Comparison of ENCODE assay signal across 12 mouse cellular contexts in the genomic region with DNA sequence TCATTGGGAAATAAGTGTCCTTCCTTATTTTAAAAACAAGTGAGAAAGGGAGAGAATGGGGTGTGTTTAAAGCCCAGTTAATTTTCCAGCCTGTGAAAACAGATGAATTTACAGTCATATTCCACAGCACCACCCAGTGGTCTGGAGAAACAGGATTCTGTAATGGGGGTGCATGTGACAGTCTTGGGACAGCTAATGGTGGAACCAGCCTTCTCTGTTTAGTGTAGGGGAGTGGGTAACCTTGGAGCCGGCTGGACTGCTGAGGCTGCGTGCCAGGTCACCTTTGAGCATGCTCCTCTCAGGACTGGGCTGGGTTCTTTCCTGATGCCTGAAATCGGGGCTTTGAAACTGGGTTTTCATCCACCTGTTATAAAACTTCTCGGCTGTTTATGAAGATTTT. TPM values are rescaled to one million over a fixed set of nuclear protein-coding genes. Genes with fewer than 3 reads are reported as not detected.
A peak's percentile ranks its signal among the peaks of the same experiment; 100 is the strongest.
DNase-seq lines count a peak whose midpoint lies in the region; TF ChIP-seq lines count a peak whose summit lies in the region.
"Had no signal": no experiment of that assay in that cellular context is flagged by ENCODE, and none has a peak within 500 bp of the region (broad histone marks: within the 10 kb centered on the region; RNA-seq: fewer than 3 reads in every experiment).

No protein-coding gene starts in this region.

- H3K36me3 ChIP-seq in kidney, adult 2 months (ENCODE audit: control insufficient read depth, insufficient read depth, low read length), result no peaks in the 10 kb centered on the region
- H3K36me3 ChIP-seq: embryonic facial prominence, embryonic 12.5 days; hindbrain, embryonic 12.5 days; neural tube, embryonic 12.5 days had no signal

- no peaks in the 10 kb centered on the region for H3K4me1 ChIP-seq in kidney, adult 2 months (ENCODE audit: control insufficient read depth, insufficient read depth, low read length)
- H3K4me1 ChIP-seq in lung, adult 2 months (ENCODE audit: control insufficient read depth, insufficient read depth, low read length), result no peaks in the 10 kb centered on the region
- H3K4me1 ChIP-seq in cortical plate, adult 2 months (ENCODE audit: control insufficient read depth, insufficient read depth, low read length), result no peaks in the 10 kb centered on the region
- H3K4me1 ChIP-seq: hindbrain, embryonic 12.5 days; neural tube, embryonic 12.5 days had no signal

- no peak overlapping the region for H3K27ac ChIP-seq in kidney, adult 2 months (ENCODE audit: insufficient read depth, low read depth, low read length)
- no peak overlapping the region for H3K27ac ChIP-seq in cortical plate, adult 2 months (ENCODE audit: insufficient read depth, low read length)
- H3K27ac ChIP-seq: embryonic facial prominence, embryonic 12.5 days; hindbrain, embryonic 12.5 days; neural tube, embryonic 12.5 days had no signal

- no peaks in the 10 kb centered on the region for H3K27me3 ChIP-seq in kidney, adult 2 months (replicated peaks; ENCODE audit: control insufficient read depth, insufficient read depth, low read length)
- H3K27me3 ChIP-seq: embryonic facial prominence, embryonic 12.5 days; hindbrain, embryonic 12.5 days; neural tube, embryonic 12.5 days had no signal

- DNase-seq in kidney, adult 2 months, result peak; percentile 11
- DNase-seq in kidney, adult 11 months, result no peak
- DNase-seq in lung, postnatal 14 days, result peak; percentile 5
- DNase-seq in lung, adult 2 months, result no peak
- DNase-seq in kidney, postnatal 14 days, result peak; percentile 44
- no peak for DNase-seq in spleen, postnatal 4 days (ENCODE audit: low spot score in 2 of 2)
- DNase-seq: cerebellum, adult 11-12 months; right cerebral cortex, postnatal 25 days had no signal

- 61% methylated on average over 4 of the region's 4 CpGs for WGBS in kidney, adult 2 months
- 71% methylated on average over 4 of the region's 4 CpGs for WGBS in lung, adult 2 months

- no peak overlapping the region for H3K4me3 ChIP-seq in kidney, adult 2 months (ENCODE audit: insufficient read depth, low read depth, low read length)
- H3K4me3 ChIP-seq in lung, adult 2 months (replicated peaks; ENCODE audit: extremely low read depth, low read depth, low read length), result no peak overlapping the region
- H3K4me3 ChIP-seq in cortical plate, adult 2 months (ENCODE audit: insufficient read depth, low read length), result no peak overlapping the region
- H3K4me3 ChIP-seq: embryonic facial prominence, embryonic 12.5 days; hindbrain, embryonic 12.5 days; neural tube, embryonic 12.5 days had no signal

- TF ChIP-seq CTCF in kidney, adult 2 months (conservative IDR thresholded peaks at IDR 0.05; ENCODE audit: insufficient read depth, insufficient read length, low read depth, low read length), result no peak
- no peak for TF ChIP-seq CTCF in lung, adult 2 months (IDR thresholded peaks at IDR 0.05; ENCODE audit: insufficient read depth, low read length)
- peak; percentile 24; the same call in 1 of the 2 replicates for TF ChIP-seq CTCF in cortical plate, adult 2 months (IDR thresholded peaks at IDR 0.05; ENCODE audit: extremely low read depth, insufficient read depth, low read length)

- no peak for TF ChIP-seq POLR2A in kidney, adult 2 months (IDR thresholded peaks at IDR 0.05; ENCODE audit: low read depth, low read length)
- no peak for TF ChIP-seq POLR2A in lung, adult 2 months (IDR thresholded peaks at IDR 0.05; ENCODE audit: borderline replicate concordance, extremely low read depth, low read depth, low read length)
- no peak for TF ChIP-seq POLR2A in cortical plate, adult 2 months (IDR thresholded peaks at IDR 0.05; ENCODE audit: extremely low read depth, insufficient read depth, low read length)

RNA-seq across cellular contexts. Expression of a gene that starts 34.9 kb away (rescaled TPM):
- 0.08 and 0.30 TPM in 2 replicates for polyA plus RNA-seq in kidney, adult 2 months (2012; rRNA removed)
- polyA plus RNA-seq in lung, adult 2 months (2012; rRNA removed), result 0.17 and 0.26 TPM in 2 replicates
- polyA plus RNA-seq in cortical plate, adult 2 months (2012; rRNA removed), result 2.3 and 2.7 TPM in 2 replicates

Comparison
In these comparisons a context has a peak if more than half of its experiments do, and no peak if none do; other contexts are left out.
1. DNase-seq: peak in kidney, adult 2 months (single experiment), lung, postnatal 14 days (single experiment) and kidney, postnatal 14 days (single experiment); none in kidney, adult 11 months (single experiment), lung, adult 2 months (single experiment) and spleen, postnatal 4 days (0 of 2).